Mouse (Mus musculus) left cerebral cortex, postnatal 14 days (tissue): ENCODE data around the gene P4ha3. TPM values are rescaled to one million over a fixed set of nuclear protein-coding genes. Genes with fewer than 3 reads are reported as not detected.
A peak's percentile ranks its signal among the peaks of the same experiment; 100 is the strongest.
"Not testable (repeated sequence)": the region's sequence is repeated elsewhere in the genome, so short reads cannot be mapped to it uniquely, and the experiment has no call there.

ENCODE experiments used
- DNase-seq, 2 experiments: peaks; one replicate each; pipeline ENCODE4 v3.0.0; 2021 to 2022; ENCODE audit warnings: low spot score in 2 of 2, mixed read lengths in 1 of 2
- intact Hi-C: fragments of 180-260 bp; cut with DNase I; formaldehyde crosslinking; loops from one replicate; pipeline ENCODE4 v1.15.1; 2025
- long read RNA-seq, 2 experiments: library from polyadenylated mRNA; stranded (forward); transcript quantifications; one replicate each; pipeline ENCODE4 v2.0.0; 2021
- total RNA-seq, 2 experiments: library from RNA; stranded (reverse); gene quantifications; 2 replicates each; pipeline ENCODE4 v1.2.3; 2021

The P4ha3 gene
- total RNA-seq = 1 to 10 TPM; 6.4 to 6.9 TPM
- long read RNA-seq, experiment 1, partial matches to known transcripts = 0 of 4 reads
- long read RNA-seq, experiment 1, other reads (novel, unspliced or antisense) = 0 of 4 reads
- long read RNA-seq, experiment 2, partial matches to known transcripts = 1 of 3 reads
- long read RNA-seq, experiment 2, other reads (novel, unspliced or antisense) = 0 of 3 reads

GRCm38 (mm10) chr7:100285383-100285782 lies at the start of gene P4ha3:
Gene P4ha3, plus strand, starts transcription at chr7:100285520.
- intact Hi-C loops = no loop called here
- peak in 1 of 2 experiments; percentile 28 for DNase-seq

- intact Hi-C loops = no loop called here
- DNase-seq = no peak
Measured at GRCm38 (mm10) chr7:100238271-100238670, 47.0 kb upstream of the P4ha3 start.

- intact Hi-C loops = no loop called here
- no peak for DNase-seq
Measured at GRCm38 (mm10) chr7:100240601-100241000, 44.7 kb upstream of the P4ha3 start.

GRCm38 (mm10) chr7:100243007-100243406 lies 42.3 kb upstream of the P4ha3 start:
- intact Hi-C loops = no loop called here
- DNase-seq = no peak

GRCm38 (mm10) chr7:100244225-100244624 lies 41.1 kb upstream of the P4ha3 start:
- DNase-seq = no peak
- intact Hi-C loops = no loop called here

GRCm38 (mm10) chr7:100245176-100245575 lies 40.1 kb upstream of the P4ha3 start:
- intact Hi-C loops = no loop called here
- DNase-seq = no peak

- DNase-seq = no peak
- intact Hi-C loops = no loop called here
Measured at GRCm38 (mm10) chr7:100250667-100251066, 34.7 kb upstream of the P4ha3 start.

- intact Hi-C loops = no loop called here
- DNase-seq = no peak
Measured at GRCm38 (mm10) chr7:100262350-100262749, 23.0 kb upstream of the P4ha3 start.

- intact Hi-C loops, DNase-seq: not testable (repeated sequence)
Measured at GRCm38 (mm10) chr7:100264934-100265333, 20.4 kb upstream of the P4ha3 start.

GRCm38 (mm10) chr7:100272369-100272768 lies 13.0 kb upstream of the P4ha3 start:
- intact Hi-C loops = no loop called here
- DNase-seq = no peak

GRCm38 (mm10) chr7:100274507-100274906 lies 10.8 kb upstream of the P4ha3 start:
- intact Hi-C loops = no loop called here
- no peak for DNase-seq

- intact Hi-C loops = no loop called here
- DNase-seq = no peak
Measured at GRCm38 (mm10) chr7:100276397-100276796, 8.9 kb upstream of the P4ha3 start.

GRCm38 (mm10) chr7:100279803-100280202 lies 5.5 kb upstream of the P4ha3 start:
- DNase-seq = peak; percentile 59 to 67
- intact Hi-C loops = loop anchor here (1.0 kb wide), 1 partner anchor 45 kb away; no protein-coding TSS in a partner anchor

GRCm38 (mm10) chr7:100281596-100281995 lies 3.7 kb upstream of the P4ha3 start:
- intact Hi-C loops = no loop called here
- no peak for DNase-seq

- no peak for DNase-seq
- intact Hi-C loops = no loop called here
Measured at GRCm38 (mm10) chr7:100283298-100283697, 2.0 kb upstream of the P4ha3 start.

- DNase-seq = peak in 1 of 2 experiments; percentile 45
- intact Hi-C loops = no loop called here
Measured at GRCm38 (mm10) chr7:100287748-100288578, 2.6 kb downstream of the P4ha3 start.

- intact Hi-C loops = no loop called here
- no peak for DNase-seq
Measured at GRCm38 (mm10) chr7:100288622-100289021, 3.3 kb downstream of the P4ha3 start.

- no peak for DNase-seq
- intact Hi-C loops = no loop called here
Measured at GRCm38 (mm10) chr7:100293546-100293945, 8.2 kb downstream of the P4ha3 start.

- intact Hi-C loops = no loop called here
- DNase-seq = peak in 1 of 2 experiments; percentile 31
Measured at GRCm38 (mm10) chr7:100295745-100296144, 10.4 kb downstream of the P4ha3 start.

- DNase-seq = no peak
Measured at GRCm38 (mm10) chr7:100296699-100297098, 11.4 kb downstream of the P4ha3 start.

More at GRCm38 (mm10) chr7:100296699-100297098, 11.4 kb downstream of the P4ha3 start:
- intact Hi-C loops = no loop called here
